Mouse (Mus musculus) embryonic facial prominence, embryonic 12.5 days (tissue): Measurements from ENCODE around the gene P2ry2. TPM values are rescaled to one million over a fixed set of nuclear protein-coding genes. Genes with fewer than 3 reads are reported as not detected.
A peak's percentile ranks its signal among the peaks of the same experiment; 100 is the strongest.

Experiments
- ATAC-seq: fragments of 200-750 bp; cut with Nextera tagmentation; 2 replicates; pipeline ENCODE4 v1.8.0; 2017; ENCODE audit not compliant: insufficient number of reproducible peaks, insufficient read depth, low FRiP score, low TSS enrichment
- H3K27ac ChIP-seq: fragments of 300-500 bp; sonication (generic); 2 replicates; pipeline ENCODE4 v1.5.1; 2016; ENCODE audit warnings: mild to moderate bottlenecking
- H3K27me3 ChIP-seq: fragments of 300-500 bp; sonication (generic); 2 replicates; pipeline ENCODE4 v1.6.1; 2016; ENCODE audit warnings: mild to moderate bottlenecking, moderate library complexity
- H3K36me3 ChIP-seq: fragments of 300-500 bp; sonication (generic); 2 replicates; pipeline ENCODE4 v1.6.1; 2016; ENCODE audit warnings: mild to moderate bottlenecking
- H3K4me1 ChIP-seq: fragments of 300-500 bp; sonication (generic); 2 replicates; pipeline ENCODE4 v1.6.1; 2016
- H3K4me2 ChIP-seq: fragments of 300-500 bp; sonication (generic); replicated peaks from 2 replicates; pipeline ENCODE4 v1.6.1; 2016; ENCODE audit warnings: mild to moderate bottlenecking, moderate library complexity
- H3K4me3 ChIP-seq: fragments of 300-500 bp; sonication (generic); 2 replicates; pipeline ENCODE4 v1.5.1; 2016; ENCODE audit warnings: mild to moderate bottlenecking
- H3K9ac ChIP-seq: fragments of 300-500 bp; sonication (generic); 2 replicates; pipeline ENCODE4 v1.6.1; 2016; ENCODE audit warnings: mild to moderate bottlenecking, moderate library complexity
- H3K9me3 ChIP-seq: fragments of 300-500 bp; sonication (generic); 2 replicates; pipeline ENCODE4 v1.6.1; 2016; ENCODE audit warnings: mild to moderate bottlenecking, moderate library complexity
- WGBS: fragments of 180-500 bp; shearing (Covaris S2); methylation state at CpG from one replicate; pipeline ENCODE4 v1.1.7; 2016; 5-methylcytosine and 5-hydroxymethylcytosine counted together
- polyA plus RNA-seq: library from polyadenylated mRNA; unstranded; fragments of >200 nt; fragmentation: Nextera tagmentation; extraction: Ambion mirVana; gene quantifications from 2 replicates; pipeline ENCODE4 v1.2.1, GENCODE M21; 2016

The P2ry2 gene
- polyA plus RNA-seq, 1 experiment from 2014 or later = 0.83 TPM

DNA sequence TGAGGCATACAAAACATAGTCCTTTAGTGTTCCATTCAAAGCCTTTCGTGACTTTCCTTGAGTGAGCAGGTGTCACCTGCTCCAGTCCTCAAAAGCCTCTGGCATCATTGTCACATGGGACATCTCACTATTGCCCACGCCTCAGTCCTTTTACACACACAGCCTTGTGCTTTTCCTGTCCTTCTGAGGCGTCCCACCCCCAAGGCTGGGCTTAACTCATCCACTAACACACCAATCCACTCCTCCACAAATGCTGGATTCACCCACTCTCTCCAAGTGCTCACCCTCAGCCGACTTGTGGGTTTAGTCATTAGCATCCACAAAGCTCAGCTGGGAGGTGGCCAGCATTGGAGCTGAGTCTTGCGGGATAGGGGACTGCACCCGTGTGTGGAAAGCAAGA, 4.8 kb upstream of the P2ry2 start:
- Histone ChIP-seq H3K4me3 (no peak overlapping the region), H3K4me2 (no peak overlapping the region), H3K27me3 (peaks cover 26% of the 10 kb centered on the region), H3K9ac (no peak overlapping the region), H3K27ac (no peak overlapping the region), H3K36me3 (no peaks in the 10 kb centered on the region), H3K9me3 (no peaks in the 10 kb centered on the region), H3K4me1 (peaks cover 8% of the 10 kb centered on the region)
- whole genome bisulfite sequencing = 64% methylated on average over 6 of the region's 6 CpGs
- ATAC-seq = no peak

DNA sequence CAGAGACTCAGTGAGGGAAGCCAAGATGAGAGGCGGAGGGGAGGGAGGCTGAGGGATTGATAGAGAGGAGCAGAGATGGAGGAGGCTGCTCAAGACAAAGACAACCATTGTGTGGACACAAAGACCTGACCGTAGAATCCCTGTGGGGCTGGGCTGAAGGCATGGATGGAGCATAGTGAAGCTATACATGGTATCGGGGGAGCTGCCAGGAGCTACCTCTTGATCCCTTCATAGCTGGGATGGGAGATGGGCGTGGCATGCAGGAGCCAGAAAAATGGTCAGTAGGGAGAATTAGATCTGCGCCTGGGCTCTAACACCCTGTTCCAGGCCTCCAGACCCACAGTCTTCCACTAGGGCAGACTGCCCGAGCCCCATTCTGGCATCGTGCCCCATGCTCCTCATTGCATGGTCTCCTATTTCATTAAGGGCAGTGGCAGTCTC, 4.4 kb upstream of the P2ry2 start:
- no peak for ATAC-seq
- 48% methylated on average over 7 of the region's 7 CpGs for WGBS
- H3K9me3 ChIP-seq = no peaks in the 10 kb centered on the region
- H3K36me3 ChIP-seq = no peaks in the 10 kb centered on the region
- no peak overlapping the region for H3K4me3 ChIP-seq
- no peak overlapping the region for H3K4me2 ChIP-seq
- no peak overlapping the region for H3K9ac ChIP-seq
- no peak overlapping the region for H3K27ac ChIP-seq
- H3K27me3 ChIP-seq = peaks cover 30% of the 10 kb centered on the region
- H3K4me1 ChIP-seq = peaks cover 12% of the 10 kb centered on the region

DNA sequence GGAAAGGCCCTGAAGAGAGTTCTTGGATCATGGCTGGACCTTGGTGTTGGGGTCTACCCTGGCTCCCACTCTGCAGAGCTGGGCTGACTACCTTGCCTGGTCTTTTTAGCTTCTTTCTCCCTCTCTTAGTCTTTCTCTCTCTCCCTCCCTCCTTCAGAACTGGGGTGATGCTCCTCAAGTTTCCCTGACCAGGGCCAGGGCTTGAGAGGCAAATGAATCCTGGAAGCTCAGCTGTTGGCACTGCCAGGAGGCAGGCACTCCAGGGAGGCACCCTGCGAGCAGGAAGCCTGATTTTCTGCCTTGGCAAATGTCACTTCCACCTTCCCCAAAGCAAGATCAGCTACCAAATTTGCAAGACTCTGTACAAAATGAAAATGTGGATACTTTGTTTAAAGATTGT, 2.3 kb upstream of the P2ry2 start:
- H3K4me2 ChIP-seq = no peak overlapping the region
- H3K27ac ChIP-seq = no peak overlapping the region
- no peaks in the 10 kb centered on the region for H3K36me3 ChIP-seq
- no peaks in the 10 kb centered on the region for H3K9me3 ChIP-seq
- 72% methylated on average over 1 of the region's 1 CpGs for WGBS
- no peak for ATAC-seq
- no peak overlapping the region for H3K4me3 ChIP-seq
- no peak overlapping the region for H3K9ac ChIP-seq
- peaks cover 21% of the 10 kb centered on the region for H3K4me1 ChIP-seq
- peaks cover 50% of the 10 kb centered on the region for H3K27me3 ChIP-seq

DNA sequence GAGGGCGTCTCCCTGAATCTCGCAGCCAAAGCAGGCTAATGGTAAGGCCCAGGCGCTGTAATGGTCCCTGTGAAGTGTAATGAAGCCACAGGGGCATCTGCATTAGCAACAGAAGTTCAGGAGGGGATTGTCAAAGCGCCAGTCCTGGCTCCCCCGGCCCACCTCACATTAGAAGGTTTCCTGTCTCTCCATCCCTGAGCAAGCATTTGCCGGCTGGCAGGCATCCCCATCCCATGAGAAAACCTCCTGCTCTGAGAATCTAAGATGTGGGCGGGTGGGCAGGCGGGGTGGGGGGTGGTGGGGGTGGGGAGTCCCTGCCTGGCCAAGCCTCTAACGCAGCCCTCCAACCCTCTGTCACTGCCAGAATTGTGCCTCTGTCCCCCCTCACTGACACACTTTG, 1.4 kb upstream of the P2ry2 start:
- WGBS = 24% methylated on average over 9 of the region's 9 CpGs
- Histone ChIP-seq H3K27ac (no peak overlapping the region), H3K4me1 (peaks cover 21% of the 10 kb centered on the region), H3K9ac (no peak overlapping the region), H3K27me3 (peaks cover 60% of the 10 kb centered on the region), H3K4me3 (no peak overlapping the region), H3K9me3 (no peaks in the 10 kb centered on the region), H3K4me2 (no peak overlapping the region), H3K36me3 (no peaks in the 10 kb centered on the region)
- ATAC-seq = no peak

DNA sequence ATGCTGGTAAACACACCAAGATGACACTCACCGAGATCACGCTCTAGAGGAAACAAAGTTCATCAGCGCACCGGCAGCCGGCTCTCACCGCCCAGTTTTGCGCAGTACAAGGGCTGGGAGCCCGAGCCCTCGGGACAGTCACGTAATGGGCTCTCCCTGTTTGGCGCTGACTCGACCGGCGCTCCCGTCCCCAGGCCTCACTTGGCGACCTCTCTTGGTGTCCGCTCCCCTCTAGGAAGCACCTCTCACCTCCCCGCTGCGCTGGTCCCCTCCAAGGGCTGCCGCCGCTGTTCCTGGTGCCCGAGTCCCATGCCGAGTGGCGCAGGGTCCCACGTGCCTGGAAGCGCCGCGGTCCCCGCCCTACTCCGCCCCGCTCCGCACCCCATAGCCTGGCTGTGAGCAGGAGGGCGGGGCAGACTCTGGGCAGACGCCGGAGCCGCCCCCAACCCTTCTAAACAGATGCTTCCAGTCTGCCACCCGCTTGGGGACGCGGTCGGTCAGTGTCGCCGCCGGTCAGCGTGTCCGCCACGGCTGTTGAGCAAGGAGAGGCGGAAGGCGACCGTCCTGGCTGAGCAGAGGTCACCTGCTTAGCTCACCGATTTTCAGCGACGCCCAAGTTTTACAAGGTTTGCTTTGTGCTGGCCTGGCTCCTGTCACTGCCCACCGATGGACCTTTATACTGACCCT, 842 bp downstream of the P2ry2 start:
- under 1% methylated on average over 53 of the region's 53 CpGs for WGBS

DNA sequence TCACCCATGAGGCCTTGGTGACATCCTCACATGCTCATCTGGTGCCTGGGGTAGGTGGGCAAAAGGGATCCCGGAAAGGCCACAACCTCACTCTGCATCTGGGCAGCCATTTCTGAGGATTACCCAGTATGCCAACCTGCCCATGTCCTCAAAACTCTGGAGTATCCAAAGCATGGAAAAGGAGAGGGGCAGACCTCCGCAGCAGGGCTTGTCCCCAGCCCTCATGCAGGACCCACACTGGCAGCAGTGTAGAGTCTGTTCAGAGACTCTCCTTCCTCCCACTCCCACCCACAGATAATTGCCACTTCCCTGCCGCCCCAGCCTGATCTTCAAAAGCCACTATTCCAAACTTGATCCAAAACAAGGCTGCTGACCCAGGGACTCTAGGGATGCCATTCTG, 1.9 kb downstream of the P2ry2 start:
- Histone ChIP-seq H3K9ac (no peak overlapping the region), H3K36me3 (no peaks in the 10 kb centered on the region), H3K4me3 (no peak overlapping the region), H3K27me3 (peaks cover 64% of the 10 kb centered on the region), H3K4me1 (peaks cover 21% of the 10 kb centered on the region), H3K4me2 (peak overlapping the region; percentile 97), H3K27ac (no peak overlapping the region), H3K9me3 (no peaks in the 10 kb centered on the region)
- ATAC-seq = no peak
- 59% methylated on average over 3 of the region's 3 CpGs for WGBS

More for the DNA sequence above, 842 bp downstream of the P2ry2 start:
- peak; percentile 86 for ATAC-seq
- H3K27me3 ChIP-seq = peaks cover 60% of the 10 kb centered on the region
- H3K9me3 ChIP-seq = no peaks in the 10 kb centered on the region
- peaks cover 21% of the 10 kb centered on the region for H3K4me1 ChIP-seq
- H3K36me3 ChIP-seq = no peaks in the 10 kb centered on the region
- H3K9ac ChIP-seq = peak overlapping the region; percentile 57
- peak overlapping the region; percentile 97 for H3K4me2 ChIP-seq
- H3K27ac ChIP-seq = no peak overlapping the region
- peak overlapping the region; percentile 55 for H3K4me3 ChIP-seq

DNA sequence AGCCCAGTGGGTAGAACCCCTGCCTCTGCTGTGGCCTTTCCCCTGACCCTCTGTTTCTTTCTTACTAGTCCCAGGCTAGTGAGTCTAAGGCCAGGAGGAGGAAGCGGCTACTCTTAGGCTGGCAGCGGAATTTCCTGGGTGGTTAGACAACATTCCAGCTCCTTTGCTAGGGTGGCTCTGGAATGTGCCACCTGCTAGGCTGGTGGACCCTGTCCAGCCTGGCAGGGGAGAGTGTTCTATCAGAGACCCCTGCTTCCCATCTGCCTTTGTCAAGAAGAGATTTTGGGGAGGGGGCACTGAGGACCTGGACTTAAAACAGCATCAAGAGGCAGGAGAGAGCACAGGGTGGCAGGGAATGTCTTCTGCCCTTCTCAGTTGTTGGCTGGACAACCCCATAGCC, 6.5 kb downstream of the P2ry2 start:
- Histone ChIP-seq H3K4me3 (no peak overlapping the region), H3K27ac (no peak overlapping the region), H3K9ac (no peak overlapping the region), H3K4me2 (no peak overlapping the region), H3K9me3 (no peaks in the 10 kb centered on the region), H3K27me3 (peaks cover 25% of the 10 kb centered on the region), H3K36me3 (no peaks in the 10 kb centered on the region), H3K4me1 (peaks cover 10% of the 10 kb centered on the region)
- WGBS = 81% methylated on average over 2 of the region's 2 CpGs
- no peak for ATAC-seq

DNA sequence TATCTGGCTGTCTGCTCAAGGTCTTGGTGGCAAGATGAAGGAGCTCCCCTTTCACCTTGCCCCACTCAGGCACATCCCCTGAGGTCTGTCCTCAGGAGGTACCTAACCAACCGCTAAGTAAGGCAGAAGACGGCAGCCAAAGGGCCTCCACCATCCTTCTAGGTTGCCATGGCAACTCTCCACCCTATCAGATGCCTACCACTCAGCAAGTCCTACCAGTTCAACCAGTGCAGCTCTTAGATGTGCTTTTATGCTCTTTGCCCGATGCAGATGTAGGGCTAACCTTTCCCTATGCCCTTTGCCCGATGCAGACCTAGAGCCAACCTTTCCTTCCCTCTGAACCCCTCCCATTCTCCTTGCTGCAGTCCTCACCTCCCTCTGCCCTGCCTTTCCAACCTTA, 7.5 kb downstream of the P2ry2 start:
- H3K9me3 ChIP-seq = no peaks in the 10 kb centered on the region
- peaks cover 7% of the 10 kb centered on the region for H3K4me1 ChIP-seq
- 63% methylated on average over 4 of the region's 4 CpGs for WGBS
- no peak overlapping the region for H3K27ac ChIP-seq
- no peak; the same call in 1 of the 2 replicates for ATAC-seq
- no peak overlapping the region for H3K4me2 ChIP-seq
- no peak overlapping the region for H3K4me3 ChIP-seq
- peaks cover 15% of the 10 kb centered on the region for H3K27me3 ChIP-seq
- H3K36me3 ChIP-seq = no peaks in the 10 kb centered on the region
- H3K9ac ChIP-seq = no peak overlapping the region

DNA sequence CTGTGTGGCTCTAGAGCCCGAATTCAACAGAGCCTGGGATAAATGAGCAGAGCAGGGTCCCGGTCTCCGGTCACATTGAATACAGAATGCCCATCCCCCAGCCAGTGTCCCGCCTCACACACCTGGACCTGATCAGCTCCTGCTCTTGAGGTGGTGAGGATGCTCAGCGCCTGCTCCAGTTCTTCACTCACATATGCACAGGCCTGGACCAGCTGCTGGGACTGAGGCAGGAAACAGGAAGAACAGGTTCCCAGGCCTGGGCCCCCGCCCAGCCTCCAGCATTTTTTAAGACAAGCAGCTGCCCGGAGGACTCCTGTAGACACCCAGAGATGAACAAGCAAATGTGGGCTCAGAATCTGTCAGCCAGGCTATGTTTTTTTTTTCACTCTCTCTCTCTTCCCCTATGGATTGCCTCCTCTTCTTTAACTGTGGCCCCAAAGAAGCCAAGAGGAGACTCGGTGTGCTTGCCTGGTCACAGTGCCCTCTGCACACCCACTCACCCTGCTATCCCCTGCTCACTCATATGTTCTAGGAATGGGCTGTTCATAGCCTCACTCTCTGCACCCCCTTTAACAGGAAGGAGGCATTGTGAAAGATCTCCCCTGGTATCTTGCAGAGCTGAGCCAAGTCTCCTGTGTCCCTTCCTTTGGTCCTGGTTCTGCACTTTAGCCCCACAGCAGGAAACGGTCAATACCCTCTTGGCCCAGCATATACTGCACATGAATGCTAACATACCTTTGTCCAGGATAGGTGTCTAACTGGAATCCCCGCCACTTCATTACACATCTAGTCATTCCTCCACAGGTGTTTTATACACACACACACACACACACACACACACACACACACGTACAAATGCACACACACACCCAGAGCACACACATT, 9.0 kb downstream of the P2ry2 start:
- no peak overlapping the region for H3K4me3 ChIP-seq
- WGBS = 43% methylated on average over 11 of the region's 11 CpGs
- peaks cover 7% of the 10 kb centered on the region for H3K4me1 ChIP-seq
- H3K27me3 ChIP-seq = peaks cover 4% of the 10 kb centered on the region; the same call in 1 of the 2 replicates
- no peak overlapping the region for H3K4me2 ChIP-seq
- no peak overlapping the region for H3K9ac ChIP-seq
- H3K9me3 ChIP-seq = no peaks in the 10 kb centered on the region
- H3K36me3 ChIP-seq = no peaks in the 10 kb centered on the region
- H3K27ac ChIP-seq = peak overlapping the region; percentile 18
- no peak for ATAC-seq

DNA sequence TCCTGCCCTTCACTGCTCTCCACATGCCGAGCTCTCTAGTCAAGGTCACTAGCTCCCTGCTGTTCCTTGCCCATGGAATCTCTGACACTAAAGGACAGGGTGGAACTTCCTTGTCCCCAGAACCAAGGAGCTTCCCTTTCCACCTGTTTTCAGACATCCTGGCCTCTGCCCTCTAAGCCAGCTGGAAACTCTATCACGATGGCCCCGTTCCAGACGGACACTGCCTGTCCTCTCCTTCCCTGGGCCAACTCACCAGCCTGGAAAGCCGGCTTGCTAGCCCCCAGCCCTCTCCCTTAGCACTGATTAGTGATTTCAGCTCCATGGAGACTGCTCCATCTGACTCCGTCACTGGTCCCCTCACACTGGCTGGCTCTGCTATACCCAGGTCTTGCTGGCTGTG, 10.4 kb downstream of the P2ry2 start:
- no peak overlapping the region for H3K9ac ChIP-seq
- H3K36me3 ChIP-seq = no peaks in the 10 kb centered on the region
- no peak for ATAC-seq
- H3K4me2 ChIP-seq = no peak overlapping the region
- no peak overlapping the region for H3K4me3 ChIP-seq
- H3K9me3 ChIP-seq = no peaks in the 10 kb centered on the region
- peaks cover 7% of the 10 kb centered on the region for H3K4me1 ChIP-seq
- H3K27ac ChIP-seq = no peak overlapping the region
- H3K27me3 ChIP-seq = peaks cover 4% of the 10 kb centered on the region; the same call in 1 of the 2 replicates
- whole genome bisulfite sequencing = 81% methylated on average over 6 of the region's 6 CpGs

DNA sequence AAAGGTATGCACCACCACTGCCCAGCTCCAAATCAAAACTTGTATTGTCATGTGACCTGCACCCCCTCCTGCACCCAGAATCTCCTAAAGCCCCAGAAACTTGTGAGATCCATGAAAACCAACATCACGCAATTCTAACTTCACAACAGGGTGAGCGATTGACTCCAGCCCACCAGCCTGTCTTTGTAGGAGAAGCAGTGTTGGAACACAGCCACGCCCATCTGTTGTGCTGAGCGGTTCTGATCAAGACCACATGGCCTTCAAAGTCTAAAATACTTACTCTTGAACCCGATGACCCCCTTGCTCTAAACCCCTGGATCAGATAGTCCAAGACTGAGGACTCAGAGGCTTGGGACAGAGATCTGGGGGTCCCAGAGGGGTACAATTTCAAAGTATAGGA, 13.0 kb downstream of the P2ry2 start:
- Histone ChIP-seq H3K4me3 (no peak overlapping the region), H3K27ac (no peak overlapping the region), H3K9ac (no peak overlapping the region), H3K4me2 (no peak overlapping the region), H3K4me1 (peaks cover 7% of the 10 kb centered on the region), H3K9me3 (no peaks in the 10 kb centered on the region), H3K27me3 (no peaks in the 10 kb centered on the region), H3K36me3 (no peaks in the 10 kb centered on the region)
- WGBS = 60% methylated on average over 5 of the region's 5 CpGs
- ATAC-seq = no peak

DNA sequence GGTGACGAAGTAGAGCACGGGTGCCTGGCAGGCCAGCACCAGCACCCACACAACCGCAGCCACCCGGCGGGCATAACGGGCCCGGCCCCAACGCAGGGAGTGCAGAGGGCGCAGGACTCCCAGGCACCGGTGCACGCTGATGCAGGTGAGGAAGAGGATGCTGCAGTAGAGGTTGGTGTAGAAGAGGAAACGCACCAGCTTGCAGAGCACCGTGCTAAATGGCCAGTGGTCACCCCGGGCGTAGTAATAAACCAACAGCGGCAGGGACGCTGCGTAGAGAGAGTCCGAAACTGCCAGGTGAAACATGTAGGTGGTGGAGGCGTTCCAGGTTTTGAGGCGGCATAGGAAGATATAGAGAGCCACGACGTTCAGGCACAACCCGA, 14.1 kb downstream of the P2ry2 start:
- 86% methylated on average over 24 of the region's 24 CpGs for WGBS
- no peak for ATAC-seq
- H3K27ac ChIP-seq = no peak overlapping the region
- H3K27me3 ChIP-seq = no peaks in the 10 kb centered on the region
- H3K9ac ChIP-seq = no peak overlapping the region
- peaks cover 7% of the 10 kb centered on the region for H3K4me1 ChIP-seq
- no peak overlapping the region for H3K4me2 ChIP-seq
- H3K9me3 ChIP-seq = no peaks in the 10 kb centered on the region
- H3K36me3 ChIP-seq = no peaks in the 10 kb centered on the region
- H3K4me3 ChIP-seq = no peak overlapping the region
